Mouse (Mus musculus) cerebellum, adult 18-20 months (tissue): ENCODE data around the gene Rhog.
"Not testable (repeated sequence)": the region's sequence is repeated elsewhere in the genome, so short reads cannot be mapped to it uniquely, and the experiment has no call there.

Experiments
- DNase-seq, 2 experiments: peaks; one replicate each; pipeline ENCODE4 v3.0.0; 2021

Gene Rhog

DNA sequence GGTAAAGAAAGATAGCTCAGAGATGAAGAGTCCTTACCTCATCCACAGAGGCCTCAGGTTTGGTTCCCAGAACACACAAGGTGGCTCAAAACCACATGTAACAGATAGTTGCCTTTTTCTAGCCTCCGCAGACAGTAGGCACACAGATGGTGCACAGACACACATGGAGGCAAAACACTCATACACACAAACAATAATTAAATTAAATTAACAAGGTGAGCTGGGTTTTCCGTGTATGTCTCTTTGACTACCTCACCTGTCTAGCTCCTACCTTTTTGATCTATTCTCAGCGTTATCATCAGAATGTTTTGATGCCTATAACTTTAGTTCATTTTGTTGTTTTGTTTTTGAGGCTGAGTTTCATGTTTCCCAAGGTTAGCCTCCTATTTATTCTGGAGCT lies at the start of gene Rhog:
Gene Rhog, minus strand, starts transcription at position 101 of the 400 bp plus-strand sequence.
- DNase-seq = no peak

DNA sequence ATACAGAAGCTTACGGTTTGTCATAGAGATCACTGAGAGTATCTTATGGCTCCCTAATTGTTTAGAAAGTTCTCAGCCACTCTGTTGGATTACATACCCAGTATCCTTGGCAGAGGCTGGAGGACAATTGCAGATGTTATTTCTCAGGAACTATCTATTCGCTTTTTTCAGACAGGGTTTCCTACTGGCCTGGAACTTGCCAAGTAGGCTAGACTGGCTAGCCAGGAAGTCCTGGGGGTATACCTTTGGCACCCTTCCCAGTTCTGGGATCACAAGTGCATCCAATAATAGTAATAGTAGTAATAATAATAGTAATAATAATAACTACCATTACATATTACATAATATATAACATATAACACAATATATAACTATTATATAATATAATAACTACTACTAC lies 49.7 kb upstream of the Rhog start:
- no peak for DNase-seq

DNA sequence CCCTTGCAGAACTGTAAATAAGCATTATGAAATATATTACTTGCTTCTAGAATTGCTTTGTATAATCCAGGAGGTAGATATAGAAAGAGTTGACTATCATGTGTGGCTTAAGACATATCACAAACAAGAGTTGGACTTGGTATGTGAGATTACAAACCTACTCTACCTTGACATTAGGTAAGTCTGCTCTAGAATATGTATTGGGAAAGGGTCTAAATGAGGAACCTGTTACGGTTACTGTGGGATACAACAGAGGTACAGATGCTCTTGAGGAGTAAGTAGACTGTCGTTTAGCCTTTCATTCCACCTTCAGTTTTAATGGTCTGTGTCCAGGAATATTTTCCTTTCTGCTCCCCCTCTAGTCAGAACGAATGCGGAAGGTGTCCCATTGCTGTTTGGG lies 46.6 kb upstream of the Rhog start:
- DNase-seq = no peak

DNA sequence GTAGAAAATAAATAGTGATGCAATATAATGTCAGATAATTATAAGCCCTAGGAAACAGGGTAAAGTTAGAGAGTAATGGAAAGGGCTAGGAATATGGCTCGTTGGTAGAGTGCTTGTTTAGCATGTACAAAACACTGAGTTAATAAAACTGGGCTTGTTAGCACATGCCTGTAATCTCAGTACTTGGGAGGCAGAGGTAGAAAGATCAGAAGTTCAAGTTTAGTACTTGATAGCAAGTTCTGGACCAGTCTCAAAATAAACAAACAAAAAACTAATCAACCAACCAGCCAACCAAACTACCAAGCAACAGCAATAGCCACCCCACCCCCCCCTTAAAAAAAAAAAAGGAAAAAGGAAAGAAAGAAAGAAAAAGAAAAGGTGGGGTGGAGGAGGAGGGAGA lies 44.9 kb upstream of the Rhog start:
- DNase-seq = no peak

DNA sequence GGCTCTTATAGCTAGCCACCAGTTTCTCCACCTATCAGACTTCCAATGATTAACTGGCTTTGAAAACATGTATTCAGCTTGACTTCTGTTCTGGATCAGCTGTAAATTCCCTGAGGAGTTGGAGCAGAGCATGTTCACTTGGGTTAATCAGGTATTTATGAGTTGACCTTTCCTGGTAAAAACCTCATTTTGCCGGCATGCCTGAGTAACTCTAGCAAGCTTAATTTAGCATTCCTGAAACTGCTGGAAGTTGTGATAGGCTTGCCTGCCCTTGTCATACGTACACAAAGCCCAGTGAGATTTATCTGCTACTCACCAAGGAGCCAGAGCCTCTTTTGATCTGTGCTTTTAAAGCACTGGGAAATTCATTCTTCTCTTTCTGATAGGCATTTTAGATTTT lies 37.4 kb upstream of the Rhog start:
- DNase-seq = no peak

DNA sequence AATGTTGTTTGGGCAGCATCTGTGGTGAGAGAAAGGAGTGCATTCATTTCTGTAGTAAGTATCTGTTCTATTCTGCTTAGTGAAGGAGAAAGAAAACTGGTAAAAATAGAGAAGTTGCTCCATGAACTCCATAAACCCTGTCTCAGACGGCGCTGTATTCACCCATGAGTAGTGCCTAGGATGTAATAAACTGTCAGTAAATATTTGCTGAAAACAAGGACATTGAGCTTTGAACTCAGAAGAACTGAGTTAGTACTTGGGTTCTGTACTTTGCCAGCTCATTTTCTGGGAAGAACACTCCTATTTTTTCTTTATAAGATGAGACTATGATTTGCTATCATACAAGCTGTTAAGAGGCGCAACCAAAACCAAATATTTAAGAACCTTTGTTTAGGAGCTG lies 36.4 kb upstream of the Rhog start:
- DNase-seq = no peak

DNA sequence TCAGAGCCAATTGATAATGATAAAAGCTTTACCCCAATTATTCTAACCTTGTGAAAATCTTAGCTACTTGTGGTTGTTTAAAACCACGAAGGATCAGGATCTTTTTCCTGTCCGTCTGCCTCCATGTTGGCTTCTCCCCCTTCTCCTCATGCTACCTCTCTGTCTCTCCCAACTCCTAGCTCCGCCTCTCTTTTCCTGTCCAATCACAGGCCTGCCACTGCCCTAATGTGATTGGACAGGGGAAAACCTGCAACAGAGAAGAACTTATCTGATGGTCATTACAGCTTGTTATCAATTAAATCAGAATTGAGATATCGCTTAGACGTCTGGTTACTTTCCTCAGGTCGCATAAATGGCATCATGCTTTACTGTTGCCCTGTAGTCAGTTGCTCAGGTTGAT lies 33.6 kb upstream of the Rhog start:
- DNase-seq = no peak

DNA sequence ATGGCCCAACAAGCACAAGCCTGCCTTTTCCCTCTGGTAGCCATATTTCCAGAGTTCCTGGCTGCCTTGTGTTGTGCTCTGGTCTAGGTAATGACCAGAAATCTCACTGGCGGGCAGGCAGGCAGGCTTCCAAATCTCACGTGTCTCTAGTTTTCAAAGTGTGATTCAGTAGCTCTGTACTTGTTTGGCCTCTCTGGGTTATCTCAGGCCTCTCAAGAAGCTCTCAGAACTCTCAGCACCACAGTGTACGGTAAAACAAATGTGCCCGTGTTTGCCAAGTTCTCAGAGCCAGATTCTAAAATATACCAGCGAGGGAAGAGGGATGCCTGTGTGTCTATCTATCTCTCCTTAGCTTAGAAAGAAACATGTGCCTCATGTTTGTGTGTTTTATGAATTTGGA lies 26.4 kb upstream of the Rhog start:
- DNase-seq = no peak

DNA sequence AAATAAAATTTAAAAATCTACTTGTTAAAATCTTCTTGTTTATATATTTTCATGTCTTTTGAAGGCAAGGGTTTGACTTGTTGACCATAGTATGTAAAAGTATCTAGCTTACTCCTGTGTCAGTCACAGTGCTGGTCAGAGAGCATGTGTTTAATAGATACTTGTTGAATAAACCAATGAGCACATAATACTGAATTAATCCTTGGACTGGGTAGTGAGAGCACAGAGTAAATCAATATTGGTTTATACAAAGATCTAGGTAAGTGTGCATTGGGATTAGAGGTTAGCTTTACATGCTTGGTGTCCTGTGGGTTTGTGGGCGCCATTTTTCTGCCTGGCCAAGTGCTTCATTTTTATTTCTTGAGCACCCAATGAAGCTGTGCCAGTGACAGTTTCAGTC lies 25.5 kb upstream of the Rhog start:
- DNase-seq = no peak

DNA sequence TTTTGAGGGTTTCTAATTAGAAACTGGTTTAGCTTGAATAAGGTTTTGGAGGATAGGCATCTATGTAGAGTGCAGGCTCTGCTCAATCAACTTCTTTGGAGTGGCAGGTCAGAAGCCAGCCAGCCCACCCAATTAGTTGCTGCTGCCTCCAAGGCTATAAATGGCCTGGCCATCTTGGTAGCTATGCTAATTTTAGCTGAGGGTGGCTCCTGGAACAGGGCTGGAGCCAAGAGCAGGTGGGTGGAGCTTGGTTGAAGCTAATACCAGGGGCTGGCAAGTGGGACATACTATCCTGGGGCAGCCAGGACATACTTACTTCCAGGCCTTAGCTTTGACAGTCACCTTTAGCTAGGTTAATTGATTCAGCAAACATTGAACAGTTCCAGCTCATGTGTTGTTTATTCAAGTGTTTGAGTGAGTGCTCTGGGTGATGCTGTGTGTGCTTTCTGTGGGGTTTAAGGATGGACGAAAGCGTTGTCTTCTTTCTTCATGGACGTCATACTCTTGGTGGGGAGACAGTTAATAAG lies 16.6 kb upstream of the Rhog start:
- DNase-seq = no peak

DNA sequence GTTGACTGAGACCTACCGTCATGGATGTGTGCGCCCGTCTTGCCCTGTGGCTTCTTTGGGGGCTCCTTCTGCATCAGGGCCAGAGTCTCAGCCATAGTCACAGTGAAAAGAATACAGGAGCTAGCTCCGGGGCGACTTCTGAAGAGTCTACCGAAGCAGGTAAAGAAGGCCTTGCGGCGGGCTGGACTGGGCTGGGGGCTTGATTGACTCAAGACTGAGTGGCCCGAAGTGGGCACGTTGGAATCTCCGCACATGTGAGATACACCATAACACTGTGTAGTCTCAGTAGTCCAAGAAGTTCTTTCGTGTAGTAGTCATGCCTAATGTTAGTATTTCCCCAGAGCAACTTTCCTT lies 12.5 kb upstream of the Rhog start:
- no peak for DNase-seq

DNA sequence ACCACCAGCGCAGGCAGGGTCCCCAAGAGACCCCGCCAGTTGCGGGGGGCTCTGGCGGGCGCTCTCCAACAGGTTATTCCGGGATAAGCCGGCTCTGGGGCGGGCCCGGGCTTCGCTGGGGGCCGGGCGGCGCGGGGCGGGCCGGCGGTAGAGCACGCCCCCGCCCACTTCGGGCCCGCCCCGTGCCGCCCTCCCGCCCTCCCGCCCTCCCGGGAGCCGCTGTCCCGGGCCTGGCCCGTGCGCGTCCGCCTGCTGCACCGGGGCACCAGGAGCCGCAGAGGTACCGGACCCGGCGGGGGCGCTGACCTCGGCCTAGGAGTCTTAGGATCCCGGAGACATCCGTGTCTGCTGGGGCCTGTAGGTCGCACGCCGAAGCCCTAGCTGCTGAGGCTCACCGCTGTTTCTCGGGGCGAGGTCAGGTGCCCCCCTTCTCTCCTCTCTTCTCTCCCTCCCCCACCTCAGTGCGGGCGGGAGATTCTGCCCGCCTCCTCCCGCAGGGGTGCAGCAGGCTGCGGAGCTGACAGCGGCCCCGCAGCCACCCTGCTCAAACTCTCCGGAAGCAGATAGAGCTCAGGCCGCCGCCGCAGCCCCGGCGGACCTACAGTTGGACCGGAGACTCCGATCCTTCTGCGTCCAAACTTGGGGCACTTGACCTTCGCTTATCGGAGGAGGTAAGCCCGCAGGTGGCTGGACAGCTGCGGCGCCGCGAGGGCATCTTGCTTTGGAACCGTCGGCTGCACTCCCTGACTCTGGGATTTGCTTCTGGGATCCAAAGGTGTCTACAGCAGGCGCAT lies 11.9 kb upstream of the Rhog start, which contains the start of gene Stim1:
Gene Stim1, plus strand, starts transcription at position 206 of the 794 bp plus-strand sequence.
- peak; percentile 68 to 83 for DNase-seq

DNA sequence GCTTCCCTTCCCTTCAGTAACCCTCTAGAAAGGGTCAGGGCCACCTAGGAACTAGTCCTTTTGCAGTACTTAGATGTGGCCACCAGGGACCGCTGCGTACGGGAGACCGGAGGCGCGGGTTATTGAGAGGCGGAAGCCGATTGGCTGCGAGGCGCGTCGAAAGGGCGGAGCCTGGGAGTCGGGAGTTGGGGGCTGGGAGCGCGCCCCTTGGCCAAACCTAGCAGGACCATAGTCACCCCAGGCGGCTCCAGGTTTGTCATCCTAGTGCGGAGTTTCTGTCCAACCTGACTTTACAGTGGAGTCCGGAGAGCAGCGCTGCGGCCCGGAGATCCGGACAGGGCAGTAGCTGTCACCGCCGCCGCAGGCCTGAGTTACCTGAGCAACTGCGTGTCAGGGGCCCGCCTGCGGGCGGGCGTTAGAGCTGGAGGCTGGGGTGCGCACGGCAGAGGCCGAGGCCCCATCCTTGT lies 11.3 kb upstream of the Rhog start:
- DNase-seq = peak; percentile 97

DNA sequence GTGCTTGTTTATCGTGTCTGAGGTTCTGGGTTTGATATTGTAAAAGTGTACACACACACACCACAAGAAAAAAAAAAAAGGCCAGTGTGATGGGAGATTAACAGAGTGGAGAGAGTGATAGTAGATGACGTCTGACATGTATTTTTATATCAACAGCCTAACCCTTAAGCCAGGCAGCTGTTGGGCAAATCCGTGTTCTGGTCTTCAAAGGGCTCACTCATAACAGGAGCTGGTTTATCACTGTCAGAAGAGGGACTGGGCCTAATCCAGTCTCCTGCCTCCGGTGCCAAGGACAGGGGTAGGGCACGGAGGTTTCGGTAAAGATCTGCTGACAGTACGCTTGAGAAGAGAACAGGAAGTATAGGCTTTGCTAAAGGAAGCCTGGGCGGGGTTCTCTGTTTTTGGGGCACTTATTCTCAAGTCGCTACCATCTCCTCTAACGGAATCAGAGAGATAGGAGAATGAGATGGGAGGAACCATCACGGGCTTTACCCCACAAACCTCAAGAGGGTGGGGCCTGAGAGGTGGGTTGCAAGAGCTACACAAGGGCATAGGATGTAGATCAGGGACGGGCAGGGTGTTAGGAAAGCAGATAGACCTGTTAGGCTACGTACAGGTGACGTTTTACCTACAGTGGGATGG lies 10.7 kb upstream of the Rhog start:
- peak in 1 of 2 experiments; percentile 18 for DNase-seq

DNA sequence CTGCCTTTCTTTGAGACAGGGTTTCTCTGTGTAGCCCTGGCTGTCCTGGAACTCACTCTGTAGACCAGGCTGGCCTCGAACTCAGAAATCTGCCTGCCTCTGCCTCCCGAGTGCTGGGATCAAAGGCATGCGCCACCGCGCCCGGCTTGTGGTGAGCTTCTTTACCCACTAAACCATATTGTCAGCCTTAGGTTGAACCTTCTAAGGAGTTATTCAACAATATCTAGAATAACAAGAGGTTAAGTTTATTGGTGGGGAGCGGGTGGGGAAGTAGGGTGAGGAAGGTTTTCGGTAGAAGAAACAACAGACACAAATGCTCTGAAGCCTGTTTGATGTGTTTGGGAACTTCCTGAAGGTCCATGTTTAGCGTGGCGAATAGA lies 10.2 kb upstream of the Rhog start:
- not testable (repeated sequence) for DNase-seq

DNA sequence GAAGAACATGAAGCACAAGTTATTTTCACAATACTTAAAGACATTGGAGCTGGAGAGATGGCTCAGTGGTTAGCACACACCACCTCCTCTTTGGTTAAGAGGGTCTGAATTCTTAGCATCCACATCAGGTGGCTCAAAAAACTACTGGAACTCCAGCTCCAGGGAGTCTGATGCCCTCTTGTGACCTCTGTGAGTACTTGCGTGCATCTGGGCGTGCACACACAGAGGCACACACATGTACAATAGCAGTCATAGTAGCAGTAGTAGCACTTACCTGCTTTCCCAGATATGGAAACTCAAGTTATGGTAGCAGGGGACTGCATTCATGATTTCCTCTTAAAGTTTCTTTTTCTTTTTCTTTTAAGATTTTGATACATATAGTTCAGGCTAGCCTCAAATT lies 7.2 kb upstream of the Rhog start:
- no peak for DNase-seq

DNA sequence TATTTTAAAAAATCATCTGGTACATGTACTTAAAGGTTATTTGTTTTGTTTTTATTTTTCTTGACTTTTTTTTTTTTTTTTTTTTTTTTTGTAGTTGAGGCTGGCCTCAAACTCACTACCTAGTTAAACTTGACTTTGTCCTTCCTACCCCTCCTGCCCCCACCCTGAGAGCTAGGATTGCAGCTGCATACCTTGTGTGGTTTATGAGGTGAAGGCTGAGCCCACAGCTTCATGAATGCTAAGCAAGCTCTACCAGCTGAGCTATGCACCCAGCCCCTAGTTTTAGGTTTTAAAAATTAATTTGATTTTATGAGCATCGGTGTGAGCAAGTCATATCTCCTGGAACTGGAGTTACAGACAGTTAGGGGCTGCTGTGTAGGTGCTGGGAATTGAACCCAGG lies 4.7 kb upstream of the Rhog start:
- DNase-seq = no peak

DNA sequence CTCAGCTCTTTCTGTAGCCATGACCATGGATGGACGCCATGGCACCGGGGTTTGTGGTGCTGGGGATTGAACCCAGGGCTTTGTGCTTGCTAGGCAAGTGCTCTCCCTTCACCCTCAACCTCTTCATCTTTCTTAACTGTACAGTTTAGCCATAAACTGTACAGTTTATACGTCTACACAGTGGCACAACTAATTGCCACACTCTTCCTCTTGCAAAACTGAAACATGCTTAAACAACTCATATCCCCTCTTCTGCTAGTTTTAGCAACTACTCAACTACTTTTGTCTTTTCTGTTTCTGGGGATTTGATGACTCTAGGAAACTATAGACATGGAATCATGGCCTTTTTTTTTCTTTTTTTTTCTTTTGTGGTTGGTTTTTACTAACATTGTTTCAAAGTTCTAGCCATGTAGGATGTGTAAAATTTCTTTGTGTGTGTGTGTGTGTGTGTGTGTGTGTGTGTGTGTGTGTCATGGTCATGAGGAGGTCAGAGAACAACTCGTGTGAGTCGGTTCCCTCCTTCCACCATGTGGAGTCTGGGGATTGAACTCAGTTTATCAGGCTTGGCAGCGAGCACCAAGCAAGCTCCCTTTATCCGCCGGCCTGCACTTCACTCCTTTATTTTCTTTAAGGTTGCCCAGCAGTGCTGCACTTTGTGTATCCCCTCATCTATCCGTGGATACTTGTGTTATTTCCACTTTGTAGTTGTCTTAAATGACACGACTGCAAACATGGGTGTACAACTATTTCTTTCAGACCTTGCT lies 4.0 kb upstream of the Rhog start:
- DNase-seq = no peak

DNA sequence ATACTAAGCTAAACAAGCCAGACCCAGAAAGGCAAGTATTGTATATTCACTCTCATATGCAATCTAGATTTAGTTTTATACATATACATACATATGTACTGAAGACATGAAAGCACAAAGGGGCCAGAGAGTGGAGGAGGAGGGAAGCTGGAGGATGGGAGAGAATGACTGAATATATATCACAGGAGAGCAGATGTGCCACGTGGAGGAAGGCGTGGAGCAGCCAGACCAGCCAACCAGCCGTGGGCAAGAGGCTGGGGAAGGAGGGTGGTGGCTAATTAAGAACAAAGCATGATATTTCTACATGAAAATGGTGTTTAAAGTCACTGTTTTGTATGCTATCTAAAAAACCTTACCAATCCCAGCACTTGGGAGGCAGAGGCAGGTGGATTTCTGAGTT lies 2.9 kb upstream of the Rhog start:
- no peak for DNase-seq

DNA sequence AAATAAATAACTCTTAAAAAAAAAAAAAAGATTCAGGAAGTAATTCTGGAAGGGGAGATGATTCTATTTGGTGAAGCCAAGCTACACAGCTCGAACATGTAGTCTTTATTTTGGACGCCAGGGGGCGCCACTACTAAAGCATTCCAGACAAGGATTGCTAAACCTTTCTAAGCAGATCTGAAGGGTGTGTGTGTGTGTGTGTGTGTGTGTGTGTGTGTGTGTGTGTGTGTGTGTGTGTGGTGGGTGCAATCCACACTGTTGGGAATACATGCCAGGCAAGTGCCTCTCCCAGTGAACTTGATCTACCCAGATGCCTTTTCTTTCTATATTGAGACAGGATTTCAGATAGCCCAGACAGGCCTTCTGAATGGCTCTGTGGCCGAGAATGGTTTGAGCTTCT lies 2.3 kb upstream of the Rhog start:
- peak; percentile 79 to 83 for DNase-seq

DNA sequence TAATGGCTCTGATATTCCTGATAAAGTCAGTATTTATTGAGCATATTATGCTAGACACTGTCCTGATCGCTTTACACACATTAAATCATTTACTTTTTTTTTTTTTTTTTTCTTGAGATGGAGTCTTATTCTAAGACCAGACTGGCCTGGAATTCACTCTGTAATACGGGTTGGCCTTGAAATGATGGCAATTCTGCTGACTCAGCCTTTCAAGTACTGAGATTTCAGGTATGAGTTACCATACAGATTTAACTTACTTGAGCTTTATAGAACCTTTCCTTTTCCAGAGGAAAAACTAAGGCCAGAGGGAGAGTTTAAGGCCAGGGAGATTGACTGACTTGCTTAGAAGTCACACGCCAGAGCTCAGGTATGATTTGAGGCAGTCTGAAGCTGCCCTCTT lies 782 bp upstream of the Rhog start:
- no peak for DNase-seq

DNA sequence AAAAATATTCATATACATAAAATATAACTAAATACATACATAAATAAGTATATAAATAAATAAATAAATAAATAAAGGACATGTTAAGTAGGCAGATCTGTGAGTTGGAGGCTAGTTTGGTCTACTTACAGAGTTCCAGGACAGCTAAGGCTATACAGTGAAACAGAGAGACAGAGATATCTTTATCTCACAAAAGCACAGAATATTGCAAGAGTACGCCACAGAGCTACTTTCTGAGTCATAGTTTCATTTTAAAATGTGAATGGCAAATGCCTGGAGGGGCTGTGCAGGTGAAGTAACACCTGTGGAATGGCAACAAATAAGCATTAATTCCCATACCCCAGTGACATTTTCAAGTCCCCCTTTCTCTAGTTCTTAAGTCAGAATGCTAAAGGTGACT lies 2.2 kb downstream of the Rhog start:
- DNase-seq = no peak

DNA sequence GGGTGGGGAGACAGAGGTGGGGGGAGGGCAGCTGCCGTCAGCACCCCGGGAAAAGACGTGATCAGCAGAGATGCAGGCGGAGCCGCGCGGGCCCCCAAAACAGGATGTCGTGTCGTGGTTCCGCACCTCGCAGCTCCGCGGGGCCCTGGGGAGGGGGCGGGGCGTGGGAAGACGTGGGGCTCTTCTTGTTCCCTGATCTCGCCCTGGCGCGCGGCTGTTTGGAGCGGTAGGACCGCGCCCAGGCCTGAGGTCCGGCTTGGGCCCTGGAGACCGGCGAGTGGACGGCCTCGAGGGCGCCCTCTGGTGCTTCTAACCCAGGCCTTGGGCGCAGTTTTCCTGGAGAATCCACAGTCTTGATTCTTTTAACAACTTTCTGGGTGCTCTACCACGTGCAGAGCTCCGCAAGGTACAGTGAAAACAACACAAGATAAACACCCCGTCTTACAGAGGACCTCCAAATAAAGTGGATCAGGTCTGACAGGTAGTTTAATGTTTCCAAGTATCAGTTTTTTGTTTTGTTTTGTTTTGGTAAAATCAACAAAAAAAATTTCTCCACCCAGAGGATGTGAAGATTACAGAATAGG lies 5.1 kb downstream of the Rhog start:
- peak; percentile 92 to 94 for DNase-seq
